ENCODE assay signal across 20 mouse cellular contexts in the genomic region with DNA sequence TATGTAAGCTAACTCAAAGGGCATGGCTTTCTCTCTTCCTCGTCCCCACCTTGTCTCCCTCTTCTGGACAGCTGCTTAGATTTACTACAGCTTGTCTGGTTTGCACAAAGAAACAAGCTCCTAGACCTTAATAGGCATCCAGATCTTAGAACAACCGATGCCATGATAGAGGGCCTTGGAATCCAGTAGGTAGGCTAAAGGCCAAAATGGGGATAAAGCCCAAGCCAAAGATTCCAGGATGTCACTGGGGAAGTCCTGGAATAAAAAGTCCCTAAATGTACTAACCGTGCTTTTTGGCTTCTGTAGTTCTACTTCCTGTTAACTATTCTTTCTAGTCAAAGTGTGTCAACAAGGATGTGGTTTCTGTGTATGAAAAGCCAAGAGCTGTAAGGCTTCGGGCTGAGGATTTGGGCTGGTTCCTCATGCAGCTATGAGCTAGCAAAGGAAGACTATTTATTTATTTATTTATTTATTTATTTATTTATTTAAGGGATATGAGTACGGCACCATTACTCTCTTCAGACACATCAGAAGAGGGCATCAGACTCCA.
DNase-seq lines count a peak whose midpoint lies in the region; ATAC-seq and TF ChIP-seq lines count a peak whose summit lies in the region.
"Had no signal": no experiment of that assay in that cellular context is flagged by ENCODE, and none has a peak within 500 bp of the region (broad histone marks: within the 10 kb centered on the region; RNA-seq: fewer than 3 reads in every experiment).

No protein-coding gene starts in this region.

- H3K27ac ChIP-seq in kidney, adult 2 months (ENCODE audit: insufficient read depth, low read depth, low read length), result no peak overlapping the region
- no peak overlapping the region for H3K27ac ChIP-seq in hindbrain, embryonic 13.5 days
- H3K27ac ChIP-seq in forebrain, embryonic 16.5 days (ENCODE audit: low read length), result no peak overlapping the region
- H3K27ac ChIP-seq: embryonic facial prominence, embryonic 12.5 days; forebrain, embryonic 12.5 days; heart, embryonic 15.5 days; hindbrain, postnatal 0 days; left cerebral cortex, adult 2 months; limb, embryonic 13.5 days; midbrain, embryonic 15.5 days; stomach, postnatal 0 days had no signal

- no peak for TF ChIP-seq CTCF in kidney, adult 2 months (conservative IDR thresholded peaks at IDR 0.05; ENCODE audit: insufficient read depth, insufficient read length, low read depth, low read length)

- H3K4me1 ChIP-seq in kidney, adult 2 months (ENCODE audit: control insufficient read depth, insufficient read depth, low read length), result no peaks in the 10 kb centered on the region
- H3K4me1 ChIP-seq in hindbrain, embryonic 13.5 days (replicated peaks), result no peaks in the 10 kb centered on the region
- H3K4me1 ChIP-seq in forebrain, embryonic 16.5 days (replicated peaks; ENCODE audit: control insufficient read depth, insufficient read depth, low read length), result no peaks in the 10 kb centered on the region
- H3K4me1 ChIP-seq: embryonic facial prominence, embryonic 12.5 days; forebrain, embryonic 12.5 days; heart, embryonic 15.5 days; limb, embryonic 13.5 days; midbrain, embryonic 15.5 days had no signal

- no peaks in the 10 kb centered on the region for H3K36me3 ChIP-seq in kidney, adult 2 months (ENCODE audit: control insufficient read depth, insufficient read depth, low read length)
- H3K36me3 ChIP-seq in hindbrain, embryonic 13.5 days, result no peaks in the 10 kb centered on the region
- no peaks in the 10 kb centered on the region for H3K36me3 ChIP-seq in forebrain, embryonic 16.5 days (ENCODE audit: control insufficient read depth, insufficient read depth)
- H3K36me3 ChIP-seq: embryonic facial prominence, embryonic 12.5 days; forebrain, embryonic 12.5 days; heart, embryonic 15.5 days; limb, embryonic 13.5 days; midbrain, embryonic 15.5 days had no signal

- no peak for TF ChIP-seq POLR2A in kidney, adult 2 months (IDR thresholded peaks at IDR 0.05; ENCODE audit: low read depth, low read length)

- ATAC-seq in hindbrain, embryonic 13.5 days (ENCODE audit: low FRiP score), result no peak
- no peak for ATAC-seq in forebrain, embryonic 16.5 days
- ATAC-seq: hindbrain, postnatal 0 days; midbrain, embryonic 15.5 days had no signal

- DNase-seq in kidney, adult 2 months, result peak; percentile 2
- DNase-seq in kidney, postnatal 25 days, result no peak
- peak; percentile 71 for DNase-seq in CD4-positive helper T cell, adult 2 months (ENCODE audit: low read depth, low spot score)
- DNase-seq in induced T-regulatory cell, adult 2 months (ENCODE audit: low read depth), result peak; percentile 69
- peak; percentile 9 to 47 for DNase-seq in thymus, adult 18-20 months
- DNase-seq in cerebellum, postnatal 10 days, result no peak
- DNase-seq: cerebellum, postnatal 14 days; gastrocnemius, postnatal 14 days; kidney, postnatal 4 days; right cerebral cortex, postnatal 25 days had no signal

- no peak overlapping the region for H3K4me2 ChIP-seq in hindbrain, embryonic 13.5 days
- no peak overlapping the region for H3K4me2 ChIP-seq in forebrain, embryonic 16.5 days (ENCODE audit: low read length)
- H3K4me2 ChIP-seq: embryonic facial prominence, embryonic 12.5 days; forebrain, embryonic 12.5 days; heart, embryonic 15.5 days; limb, embryonic 13.5 days; midbrain, embryonic 15.5 days had no signal

- no peaks in the 10 kb centered on the region for H3K9me3 ChIP-seq in hindbrain, embryonic 13.5 days
- H3K9me3 ChIP-seq in forebrain, embryonic 16.5 days (ENCODE audit: control insufficient read depth, low read length), result no peaks in the 10 kb centered on the region
- H3K9me3 ChIP-seq: embryonic facial prominence, embryonic 12.5 days; forebrain, embryonic 12.5 days; heart, embryonic 15.5 days; limb, embryonic 13.5 days; midbrain, embryonic 15.5 days had no signal

- H3K4me3 ChIP-seq in kidney, adult 2 months (ENCODE audit: insufficient read depth, low read depth, low read length), result no peak overlapping the region
- no peak overlapping the region for H3K4me3 ChIP-seq in hindbrain, embryonic 13.5 days
- no peak overlapping the region for H3K4me3 ChIP-seq in forebrain, embryonic 16.5 days (replicated peaks; ENCODE audit: low read length)
- H3K4me3 ChIP-seq: embryonic facial prominence, embryonic 12.5 days; forebrain, embryonic 12.5 days; heart, embryonic 15.5 days; left cerebral cortex, adult 2 months; limb, embryonic 13.5 days; midbrain, embryonic 15.5 days had no signal

- no peak overlapping the region for H3K9ac ChIP-seq in hindbrain, embryonic 13.5 days
- no peak overlapping the region for H3K9ac ChIP-seq in forebrain, embryonic 16.5 days (replicated peaks; ENCODE audit: low read depth, low read length)
- H3K9ac ChIP-seq: embryonic facial prominence, embryonic 12.5 days; forebrain, embryonic 12.5 days; heart, embryonic 15.5 days; limb, embryonic 13.5 days; midbrain, embryonic 15.5 days had no signal

- no peaks in the 10 kb centered on the region for H3K27me3 ChIP-seq in kidney, adult 2 months (replicated peaks; ENCODE audit: control insufficient read depth, insufficient read depth, low read length)
- no peaks in the 10 kb centered on the region for H3K27me3 ChIP-seq in hindbrain, embryonic 13.5 days
- H3K27me3 ChIP-seq in forebrain, embryonic 16.5 days (replicated peaks; ENCODE audit: control insufficient read depth, insufficient read depth, low read length), result no peaks in the 10 kb centered on the region
- H3K27me3 ChIP-seq: embryonic facial prominence, embryonic 12.5 days; forebrain, embryonic 12.5 days; heart, embryonic 15.5 days; limb, embryonic 13.5 days; midbrain, embryonic 15.5 days had no signal

- WGBS in kidney, adult 2 months, result 71% methylated on average over 5 of the region's 5 CpGs
- 94% methylated on average over 5 of the region's 5 CpGs for WGBS in hindbrain, embryonic 13.5 days
- 86% methylated on average over 5 of the region's 5 CpGs for WGBS in forebrain, embryonic 16.5 days

Comparison
In these comparisons a context has a peak if more than half of its experiments do, and no peak if none do; other contexts are left out.
1. DNase-seq: peak in kidney, adult 2 months (single experiment), CD4-positive helper T cell, adult 2 months (single experiment), induced T-regulatory cell, adult 2 months (single experiment) and thymus, adult 18-20 months (2 of 2); none in kidney, postnatal 25 days (0 of 2) and cerebellum, postnatal 10 days (0 of 2).